Comparison of ENCODE assay signal across 7 mouse cellular contexts in the genomic region with DNA sequence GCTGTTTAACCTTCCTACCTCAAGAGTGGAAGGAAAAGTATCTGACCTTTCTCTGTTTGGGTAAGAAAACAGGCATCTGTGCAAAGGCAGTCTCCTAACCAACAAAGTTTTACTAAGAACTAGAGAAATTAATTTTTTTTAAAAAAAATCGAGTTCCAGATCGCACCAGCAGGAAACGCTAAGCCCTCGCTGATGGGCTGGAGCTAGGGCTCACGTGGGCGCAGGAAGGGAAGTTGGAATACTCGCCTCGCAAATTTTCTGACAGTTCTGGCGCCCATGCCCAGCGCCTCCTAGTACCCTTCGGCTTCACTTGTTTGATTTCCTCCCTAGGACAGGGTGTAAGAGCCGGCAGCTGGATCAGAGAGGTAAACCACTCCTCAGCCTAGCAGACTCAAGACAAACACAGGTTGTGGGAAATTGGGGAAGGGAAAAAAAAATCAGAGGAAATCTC. TPM values are rescaled to one million over a fixed set of nuclear protein-coding genes. Genes with fewer than 3 reads are reported as not detected.
DNase-seq lines count a peak whose midpoint lies in the region; ATAC-seq lines count a peak whose summit lies in the region.

No protein-coding gene starts in this region.

- H3K27me3 ChIP-seq in hindbrain, embryonic 11.5 days (ENCODE audit: control insufficient read depth, insufficient read depth, low read length): peaks cover 5% of the 10 kb centered on the region
- H3K27me3 ChIP-seq in stomach, embryonic 14.5 days (ENCODE audit: control insufficient read depth, insufficient read depth, low read length): no peaks in the 10 kb centered on the region

- peak overlapping the region; percentile 62 for H3K4me3 ChIP-seq in hindbrain, embryonic 11.5 days (ENCODE audit: low read depth, low read length)
- H3K4me3 ChIP-seq in stomach, embryonic 14.5 days (ENCODE audit: low read depth, low read length): peak overlapping the region; percentile 57

- ATAC-seq in hindbrain, embryonic 11.5 days (ENCODE audit: low FRiP score): 0 out of 2 replicates have a peak, but pooled peaks have one; percentile 29
- peak; percentile 60 for ATAC-seq in megakaryocyte progenitor cell, adult 5-6 weeks (replicated peaks; ENCODE audit: poor library complexity)
- ATAC-seq in stomach, embryonic 14.5 days (ENCODE audit: insufficient number of reproducible peaks, insufficient read depth, low FRiP score, low read depth): peak; percentile 68; the same call in 1 of the 2 replicates

- WGBS in hindbrain, embryonic 11.5 days: under 1% methylated on average over 12 of the region's 12 CpGs
- 1% methylated on average over 12 of the region's 12 CpGs for WGBS in stomach, embryonic 14.5 days

- H3K36me3 ChIP-seq in hindbrain, embryonic 11.5 days (ENCODE audit: control insufficient read depth, insufficient read depth, low read length): no peaks in the 10 kb centered on the region
- no peaks in the 10 kb centered on the region for H3K36me3 ChIP-seq in stomach, embryonic 14.5 days (ENCODE audit: control insufficient read depth, insufficient read depth, low read length)

- DNase-seq in adrenal gland, adult 2 months: peak; percentile 47
- peak; percentile 60 for DNase-seq in cerebellum, adult 8-10 months
- peak; percentile 43 for DNase-seq in forelimb bud, embryonic 11.5 days (ENCODE audit: low read depth, low spot score)
- DNase-seq in hindbrain, embryonic 11.5 days (ENCODE audit: low spot score): peak; percentile 52
- peak; percentile 9 to 41 for DNase-seq in left cerebral cortex, postnatal 25 days (ENCODE audit: low spot score in 2 of 2)

- H3K4me1 ChIP-seq in hindbrain, embryonic 11.5 days (replicated peaks; ENCODE audit: control insufficient read depth, insufficient read depth, low read length): no peaks in the 10 kb centered on the region; the same call in 1 of the 2 replicates
- H3K4me1 ChIP-seq in stomach, embryonic 14.5 days (ENCODE audit: control insufficient read depth, insufficient read depth, low read length): peaks cover 4% of the 10 kb centered on the region; the same call in 1 of the 2 replicates

- no peaks in the 10 kb centered on the region for H3K9me3 ChIP-seq in hindbrain, embryonic 11.5 days (ENCODE audit: control insufficient read depth, low read length)
- no peaks in the 10 kb centered on the region for H3K9me3 ChIP-seq in stomach, embryonic 14.5 days (ENCODE audit: control insufficient read depth, low read depth, low read length)

- H3K4me2 ChIP-seq in hindbrain, embryonic 11.5 days (replicated peaks; ENCODE audit: low read depth, low read length): peak overlapping the region; percentile 98
- peak overlapping the region; percentile 98 for H3K4me2 ChIP-seq in stomach, embryonic 14.5 days (replicated peaks; ENCODE audit: low read depth, low read length)

- H3K27ac ChIP-seq in hindbrain, embryonic 11.5 days (ENCODE audit: low read depth, low read length): no peak overlapping the region
- no peak overlapping the region for H3K27ac ChIP-seq in stomach, embryonic 14.5 days (ENCODE audit: low read length)

- intact Hi-C loops in left cerebral cortex, postnatal 25 days (cut with DNase I): loop anchor here (5.0 kb wide), 1 partner anchor 341 kb away; no protein-coding TSS in a partner anchor

- H3K9ac ChIP-seq in hindbrain, embryonic 11.5 days (ENCODE audit: low read depth, low read length): no peak overlapping the region
- H3K9ac ChIP-seq in stomach, embryonic 14.5 days (replicated peaks; ENCODE audit: low read depth, low read length): no peak overlapping the region; the same call in 1 of the 2 replicates

RNA-seq across cellular contexts. Expression of a gene that starts 0.4 kb away (rescaled TPM):
- total RNA-seq in adrenal gland, adult 2 months (2021): 1 to 10 TPM; 2.5 to 2.6 TPM
- polyA plus RNA-seq in adrenal gland, adult 2 months (2012; rRNA removed): 0.51 and 0.84 TPM in 2 replicates
- polyA plus RNA-seq in hindbrain, embryonic 11.5 days (2014; fragmentation: Nextera tagmentation; extraction: Ambion mirVana): 1.3 and 1.6 TPM in 2 replicates
- total RNA-seq in left cerebral cortex, postnatal 25 days (2021): 1 to 10 TPM; 2.1 to 4.1 TPM
- total RNA-seq in megakaryocyte progenitor cell, adult 5-6 weeks (2015): not detected in 2 replicates
- not detected in 2 replicates for total RNA-seq in megakaryocyte progenitor cell, adult 5-6 weeks (2017)
- 2.6 and 3.0 TPM in 2 replicates for polyA plus RNA-seq in stomach, embryonic 14.5 days (2014; fragmentation: Nextera tagmentation; extraction: Ambion mirVana)
